ENCODE assay signal across 13 mouse cellular contexts in the genomic region with DNA sequence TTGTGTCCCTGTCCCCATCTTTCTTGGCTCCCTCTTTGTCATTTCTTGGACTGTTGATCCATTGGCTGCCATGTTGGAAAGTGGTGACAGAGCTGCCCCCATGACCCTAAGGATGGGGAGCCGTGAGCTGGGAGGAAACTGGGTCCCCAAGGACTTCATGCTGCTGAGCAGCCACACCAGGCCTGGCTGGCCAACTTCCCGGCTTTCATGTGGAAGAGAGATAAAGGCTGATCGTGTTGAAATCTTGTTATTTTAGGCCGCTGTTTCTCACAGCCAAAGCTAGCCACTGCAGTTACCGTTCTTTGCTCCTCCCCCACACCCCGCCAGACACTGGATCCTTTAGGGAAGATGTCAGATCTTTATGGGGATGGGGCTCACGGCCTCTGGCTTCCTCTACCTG.
DNase-seq lines count a peak whose midpoint lies in the region; ATAC-seq lines count a peak whose summit lies in the region.
"Had no signal": no experiment of that assay in that cellular context is flagged by ENCODE, and none has a peak within 500 bp of the region (broad histone marks: within the 10 kb centered on the region; RNA-seq: fewer than 3 reads in every experiment).

No protein-coding gene starts in this region.

- DNase-seq in kidney, postnatal 10 days: peak; percentile 83
- DNase-seq in adrenal gland, postnatal 10 days: peak; percentile 63
- peak; percentile 79 for DNase-seq in heart, embryonic 10.5 days (ENCODE audit: low spot score)
- no peak for DNase-seq in frontal cortex, postnatal 10 days (ENCODE audit: low spot score in 2 of 2)
- DNase-seq in thymus, postnatal 14 days: no peak
- DNase-seq in retina, embryonic 14.5 days (ENCODE audit: low spot score): no peak
- DNase-seq: cerebellum, postnatal 14 days; left cerebral cortex, postnatal 4 days; liver, postnatal 0 days had no signal

- no peak overlapping the region for H3K27ac ChIP-seq in kidney, embryonic 16.5 days (ENCODE audit: low read length)
- H3K27ac ChIP-seq in heart, embryonic 10.5 days: peak overlapping the region; percentile 19; the same call in 1 of the 2 replicates
- H3K27ac ChIP-seq in lung, embryonic 16.5 days (ENCODE audit: low read length): no peak overlapping the region
- H3K27ac ChIP-seq: hindbrain, embryonic 12.5 days had no signal

- H3K9ac ChIP-seq in kidney, embryonic 16.5 days (replicated peaks; ENCODE audit: low read length): no peak overlapping the region
- H3K9ac ChIP-seq in lung, embryonic 16.5 days (ENCODE audit: low read length): no peak overlapping the region
- H3K9ac ChIP-seq: hindbrain, embryonic 12.5 days; liver, postnatal 0 days had no signal

- no peaks in the 10 kb centered on the region for H3K36me3 ChIP-seq in kidney, embryonic 16.5 days (ENCODE audit: insufficient read depth, low read length)
- H3K36me3 ChIP-seq in heart, embryonic 10.5 days: no peaks in the 10 kb centered on the region
- H3K36me3 ChIP-seq in lung, embryonic 16.5 days (ENCODE audit: control insufficient read depth, insufficient read depth, low read length): no peaks in the 10 kb centered on the region
- H3K36me3 ChIP-seq: hindbrain, embryonic 12.5 days had no signal

- H3K4me3 ChIP-seq in kidney, embryonic 16.5 days (ENCODE audit: low read length): no peak overlapping the region
- H3K4me3 ChIP-seq in heart, embryonic 10.5 days: no peak overlapping the region
- H3K4me3 ChIP-seq in lung, embryonic 16.5 days (ENCODE audit: low read length): no peak overlapping the region
- H3K4me3 ChIP-seq: hindbrain, embryonic 12.5 days had no signal

- no peaks in the 10 kb centered on the region for H3K4me1 ChIP-seq in kidney, embryonic 16.5 days (ENCODE audit: insufficient read depth, low read length)
- H3K4me1 ChIP-seq in heart, embryonic 10.5 days: peaks cover 3% of the 10 kb centered on the region; the same call in 1 of the 2 replicates
- H3K4me1 ChIP-seq in lung, embryonic 16.5 days (replicated peaks; ENCODE audit: control insufficient read depth, insufficient read depth, low read length): peaks cover 3% of the 10 kb centered on the region; the same call in 1 of the 2 replicates

- peaks cover 4% of the 10 kb centered on the region for H3K27me3 ChIP-seq in kidney, embryonic 16.5 days (ENCODE audit: insufficient read depth, low read length)
- H3K27me3 ChIP-seq in heart, embryonic 10.5 days (ENCODE audit: insufficient read depth, poor library complexity, severe bottlenecking): no peaks in the 10 kb centered on the region; the same call in 1 of the 2 replicates
- H3K27me3 ChIP-seq in lung, embryonic 16.5 days (ENCODE audit: control insufficient read depth, insufficient read depth, low read depth, low read length): peaks cover 8% of the 10 kb centered on the region; the same call in 1 of the 2 replicates
- H3K27me3 ChIP-seq: hindbrain, embryonic 12.5 days had no signal

- no peak for ATAC-seq in kidney, embryonic 16.5 days (ENCODE audit: low FRiP score, low TSS enrichment)
- ATAC-seq in lung, embryonic 16.5 days (ENCODE audit: low read depth): peak; percentile 80
- ATAC-seq: forebrain, embryonic 14.5 days; liver, postnatal 0 days had no signal

- no peak overlapping the region for H3K4me2 ChIP-seq in kidney, embryonic 16.5 days (replicated peaks; ENCODE audit: low read depth, low read length)
- H3K4me2 ChIP-seq in lung, embryonic 16.5 days (ENCODE audit: low read depth, low read length): no peak overlapping the region
- H3K4me2 ChIP-seq: hindbrain, embryonic 12.5 days had no signal

- no peaks in the 10 kb centered on the region; the same call in 1 of the 2 replicates for H3K9me3 ChIP-seq in kidney, embryonic 16.5 days (ENCODE audit: low read length)
- no peaks in the 10 kb centered on the region for H3K9me3 ChIP-seq in heart, embryonic 10.5 days
- H3K9me3 ChIP-seq in lung, embryonic 16.5 days (ENCODE audit: control insufficient read depth, low read length): no peaks in the 10 kb centered on the region
- H3K9me3 ChIP-seq: hindbrain, embryonic 12.5 days had no signal

- 28% methylated on average over 7 of the region's 7 CpGs for WGBS in kidney, embryonic 16.5 days
- WGBS in heart, embryonic 10.5 days: 31% methylated on average over 7 of the region's 7 CpGs
- WGBS in lung, embryonic 16.5 days: 37% methylated on average over 7 of the region's 7 CpGs

Comparison
In these comparisons a context has a peak if more than half of its experiments do, and no peak if none do; other contexts are left out.
1. DNase-seq: peak in kidney, postnatal 10 days (single experiment), adrenal gland, postnatal 10 days (single experiment) and heart, embryonic 10.5 days (single experiment); none in frontal cortex, postnatal 10 days (0 of 2), thymus, postnatal 14 days (single experiment) and retina, embryonic 14.5 days (single experiment).